Mouse (Mus musculus): Measurements from ENCODE around the gene Ccdc36.

Ccdc36 gene

DNA sequence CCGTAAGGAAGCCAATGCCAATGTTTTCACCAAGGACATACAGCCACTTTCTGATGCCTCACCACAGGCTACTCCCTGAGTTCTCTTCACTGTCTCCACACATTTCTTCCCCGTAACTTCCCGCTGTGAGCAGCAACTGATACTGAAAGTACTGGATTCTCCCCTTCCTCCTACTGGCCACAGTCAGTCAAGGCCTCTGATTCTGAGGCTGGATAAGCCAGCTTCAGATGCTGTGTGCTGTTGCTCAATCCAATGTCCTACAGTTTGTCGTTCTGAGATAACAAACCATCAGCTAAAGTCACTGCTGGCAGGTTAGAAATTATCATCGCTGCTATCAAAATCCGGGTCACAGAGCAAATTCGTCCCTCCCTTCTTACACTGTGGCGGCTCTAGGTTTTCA lies 23.8 kb downstream of the Ccdc36 start:
- ChIA-PET CTCF (interaction anchor here in 2 of 4 experiments (0.9 to 1.5 kb wide), 3 partner anchors 12 to 120 kb away, joined by 4 to 5 read pairs (median 4); partner anchors contain the start of gene 1700102P08Rik (in 1 of the 2)), POLR2A (interaction anchor here (1.0 to 4.5 kb wide), 16 partner anchors 11 to 244 kb away, joined by 3 to 36 read pairs (median 4); partner anchors contain the start of genes 1700102P08Rik (in 3 of the 4), Arih2 (in 1 of the 4) and Ccdc36 (in 1 of the 4))

DNA sequence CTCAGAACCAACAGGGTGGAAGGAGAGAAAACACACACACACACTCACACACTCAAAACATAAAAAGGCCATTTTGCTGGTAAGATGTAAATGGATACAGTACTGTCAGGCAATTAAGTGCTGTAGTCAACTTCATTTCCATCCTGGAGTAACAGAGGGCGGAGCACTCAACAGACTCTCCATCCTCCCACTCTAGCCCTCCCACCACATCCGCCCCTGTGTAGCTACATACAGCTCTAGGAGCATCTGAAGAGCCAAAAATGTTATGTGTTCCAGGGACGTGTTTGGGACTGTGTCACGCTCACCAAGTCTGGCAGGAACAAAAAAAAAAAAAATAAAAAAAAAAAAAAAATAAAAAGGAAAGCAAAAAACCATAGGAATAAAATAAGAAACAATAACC lies 25.2 kb downstream of the Ccdc36 start:
- POLR2A ChIA-PET: interaction anchor here in 3 of 4 experiments (0.6 to 4.5 kb wide), 14 partner anchors 8 to 602 kb away, joined by 3 to 36 read pairs (median 4); partner anchors contain the start of genes 1700102P08Rik (in 3 of the 3) and Ccdc36 (in 1 of the 3)
- CTCF ChIA-PET: interaction anchor here in 3 of 4 experiments (0.7 to 1.6 kb wide), 3 partner anchors 10 to 157 kb away, joined by 3 to 10 read pairs (median 4); no protein-coding TSS in a partner anchor

DNA sequence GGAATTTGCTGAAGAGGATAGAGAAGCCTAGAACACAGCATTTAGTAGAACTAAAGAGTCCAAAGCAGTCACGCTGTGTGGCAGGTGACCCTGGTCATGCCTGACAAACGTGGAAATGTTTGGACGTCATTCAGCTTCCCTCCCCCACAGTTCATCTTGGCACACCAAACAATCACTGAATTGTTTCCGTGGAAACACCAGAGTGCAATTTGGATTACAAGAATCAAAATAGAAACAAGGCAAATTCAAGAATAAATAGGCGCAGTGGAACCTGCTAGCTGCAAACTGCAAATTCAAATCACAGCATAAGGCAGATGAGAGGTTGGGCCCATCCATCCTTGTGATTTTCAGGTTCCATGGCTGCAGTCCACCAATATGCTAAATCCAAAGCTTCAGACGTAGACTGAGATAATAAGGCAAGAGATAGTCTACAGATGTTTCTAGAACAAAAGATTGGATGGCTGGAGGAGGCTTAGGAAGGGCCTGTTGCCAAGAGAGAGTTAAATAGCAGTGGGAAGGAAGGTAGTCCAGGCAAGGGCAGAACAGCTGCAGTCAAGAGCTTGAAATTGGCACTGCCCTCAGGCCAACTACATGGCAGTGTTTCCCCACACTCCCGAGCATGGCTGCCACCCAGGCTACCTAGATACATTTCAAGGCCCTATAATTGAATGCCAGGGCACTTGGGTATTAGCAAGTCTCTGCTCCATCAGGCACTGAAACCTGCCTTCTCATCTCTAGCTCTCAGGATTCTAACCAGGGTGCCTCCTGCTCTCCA lies 26.9 kb downstream of the Ccdc36 start:
- POLR2A ChIA-PET: interaction anchor here in 2 of 4 experiments (1.0 to 4.5 kb wide), 5 partner anchors 8 to 63 kb away, joined by 3 to 36 read pairs (median 4); partner anchors contain the start of genes 1700102P08Rik (in 2 of the 2) and Gpx1 (in 1 of the 2)
- CTCF ChIA-PET: no interaction called here

DNA sequence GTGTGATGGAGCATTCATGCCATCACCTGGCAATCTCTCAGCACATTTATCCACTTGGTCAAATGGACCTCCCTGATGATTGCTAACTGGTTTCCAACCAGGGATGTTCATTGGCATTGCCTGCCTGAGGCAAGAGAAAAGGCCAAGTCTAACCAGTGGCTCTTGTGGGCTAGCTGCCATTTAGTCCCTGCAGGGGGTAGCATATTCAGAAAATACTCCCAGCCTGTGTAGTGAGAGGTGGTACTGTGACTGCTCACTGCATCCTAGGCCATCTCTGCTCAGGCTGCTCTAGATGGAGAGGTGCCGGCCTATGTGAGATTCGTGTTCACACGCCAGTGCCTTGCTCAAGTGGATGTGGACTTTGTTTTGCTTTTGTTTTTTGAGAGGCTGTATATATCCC lies 30.0 kb downstream of the Ccdc36 start:
- ChIA-PET POLR2A (interaction anchor here in 1 of 4 experiments (1.0 to 1.3 kb wide), 4 partner anchors 11 to 120 kb away, joined by 3 to 4 read pairs (median 3); no protein-coding TSS in a partner anchor), CTCF (no interaction called here)

DNA sequence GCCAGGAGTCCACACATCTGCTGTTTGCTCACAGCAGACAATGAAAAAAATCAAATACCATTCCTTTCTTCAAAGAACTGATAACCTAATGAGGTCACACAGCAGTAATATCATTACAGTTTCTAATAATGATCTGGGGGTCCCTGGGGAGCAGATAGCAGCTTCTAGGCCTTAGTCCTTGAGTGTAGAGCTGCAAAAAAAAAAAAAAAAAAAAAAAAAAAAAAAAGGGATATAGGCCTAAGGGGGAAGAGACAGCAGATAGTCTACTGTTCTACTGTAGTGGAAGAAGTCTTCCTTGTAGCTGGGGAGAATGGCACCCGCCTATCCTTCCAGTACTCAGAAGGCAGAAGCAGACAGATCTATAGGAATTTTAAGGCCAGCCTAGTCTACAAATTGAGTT lies 32.9 kb downstream of the Ccdc36 start:
- ChIA-PET POLR2A (interaction anchor here in 2 of 4 experiments (0.6 to 5.7 kb wide), 8 partner anchors 10 to 253 kb away, joined by 3 to 49 read pairs (median 4); partner anchors contain the start of gene Gpx1 (in 1 of the 2)), CTCF (interaction anchor here in 1 of 4 experiments (0.6 kb wide), 1 partner anchor 23 kb away, joined by 5 read pairs; no protein-coding TSS in a partner anchor)

- POLR2A ChIA-PET: interaction anchor here in 3 of 4 experiments (0.6 to 5.7 kb wide), 50 partner anchors 8 to 1975 kb away, joined by 3 to 63 read pairs (median 6); partner anchors contain the start of genes Gpx1 (in 3 of the 3), Dag1 (in 2 of the 3), Qrich1 (in 2 of the 3) and Rhoa (in 2 of the 3)
- CTCF ChIA-PET: no interaction called here
These were observed 34.1 kb downstream of the Ccdc36 start for GRCm38 (mm10) chr9:108394191-108394590.

DNA sequence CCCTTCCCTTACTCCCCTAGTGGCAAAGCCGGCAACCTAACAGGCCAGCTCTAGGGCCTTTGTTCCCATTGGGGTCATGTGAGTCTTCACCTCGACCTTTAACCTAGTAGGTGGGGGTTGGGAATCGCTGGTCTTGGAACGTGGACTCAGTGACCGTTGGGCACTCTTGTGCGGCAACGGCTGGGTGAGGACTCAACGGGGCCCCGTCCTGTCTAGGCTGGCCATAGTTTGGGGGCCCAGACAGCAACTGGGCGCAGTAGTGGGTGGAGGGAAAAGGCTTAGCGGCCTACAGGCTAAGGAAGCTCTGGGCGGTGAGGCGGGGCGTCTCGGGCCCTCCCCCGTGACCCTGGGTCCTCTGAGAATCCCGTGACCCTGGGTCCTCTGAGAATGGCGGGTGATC lies 35.6 kb downstream of the Ccdc36 start, which contains the start of gene 1700102P08Rik:
Gene 1700102P08Rik (plus strand): TSS at position 130 of the 400 bp plus-strand sequence.
- CTCF ChIA-PET: interaction anchor here in 3 of 4 experiments (0.7 to 1.7 kb wide), 11 partner anchors 9 to 649 kb away, joined by 3 to 5 read pairs (median 4); partner anchors contain the start of genes Rhoa (in 1 of the 3), Tcta (in 1 of the 3) and Usp19 (in 1 of the 3)
- POLR2A ChIA-PET: interaction anchor here (0.5 to 5.7 kb wide), 103 partner anchors 9 to 1440 kb away, joined by 3 to 63 read pairs (median 5); partner anchors contain the start of genes Gpx1 (in 3 of the 4), Rhoa (in 3 of the 4), Tcta (in 3 of the 4) and Dag1 (in 2 of the 4)

DNA sequence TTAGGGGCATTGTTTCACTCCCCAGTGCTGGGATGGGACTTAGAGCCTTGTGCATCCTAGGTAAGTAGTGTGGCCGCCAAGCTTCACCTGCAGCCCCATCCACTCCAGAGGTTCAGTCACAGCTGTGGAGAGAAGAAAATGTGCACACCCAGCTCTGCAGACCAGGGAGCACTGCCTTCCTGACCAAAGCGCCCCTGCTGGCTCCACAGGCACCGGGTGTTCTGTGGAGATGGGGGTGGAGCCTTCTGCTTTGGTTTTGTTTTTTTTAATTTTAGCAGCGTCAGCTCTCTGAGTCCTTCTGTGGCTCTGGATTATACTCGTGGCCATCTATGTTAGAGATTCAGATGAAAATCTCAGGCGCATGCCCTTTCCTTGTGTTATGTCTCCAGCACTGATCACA lies 39.1 kb downstream of the Ccdc36 start:
- CTCF ChIA-PET: interaction anchor here in 1 of 4 experiments (1.2 kb wide), 1 partner anchor 21 kb away, joined by 3 read pairs; no protein-coding TSS in a partner anchor
- POLR2A ChIA-PET: interaction anchor here in 3 of 4 experiments (0.5 to 2.5 kb wide), 13 partner anchors 11 to 295 kb away, joined by 3 to 12 read pairs (median 3); partner anchors contain the start of genes Gpx1 (in 2 of the 3), Apeh (in 1 of the 3) and Nicn1 (in 1 of the 3)

DNA sequence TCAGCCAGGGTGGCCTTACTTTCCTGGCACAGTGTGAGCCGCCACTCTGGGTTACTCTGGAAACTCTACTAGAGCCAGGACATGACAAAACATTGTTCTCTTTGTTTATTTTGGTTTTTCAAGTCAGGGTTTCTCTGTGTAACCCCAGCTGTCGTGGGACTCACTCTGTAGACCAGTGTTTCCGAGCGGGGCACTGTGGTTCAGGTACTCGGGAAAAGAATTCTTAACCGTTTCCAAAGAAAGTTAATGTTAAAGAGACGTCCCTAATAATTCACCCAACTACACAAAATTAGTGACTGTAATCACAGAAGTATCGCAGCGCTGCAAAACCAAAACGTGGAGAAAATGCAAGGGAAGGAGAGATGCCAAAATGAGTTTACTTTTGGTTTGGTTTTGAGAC lies 39.7 kb downstream of the Ccdc36 start:
- ChIA-PET POLR2A (interaction anchor here in 3 of 4 experiments (0.5 to 2.5 kb wide), 10 partner anchors 11 to 294 kb away, joined by 3 to 12 read pairs (median 3); partner anchors contain the start of genes Gpx1 (in 2 of the 3), Apeh (in 1 of the 3) and Nicn1 (in 1 of the 3)), CTCF (interaction anchor here in 1 of 4 experiments (1.2 kb wide), 1 partner anchor 22 kb away, joined by 3 read pairs; no protein-coding TSS in a partner anchor)

DNA sequence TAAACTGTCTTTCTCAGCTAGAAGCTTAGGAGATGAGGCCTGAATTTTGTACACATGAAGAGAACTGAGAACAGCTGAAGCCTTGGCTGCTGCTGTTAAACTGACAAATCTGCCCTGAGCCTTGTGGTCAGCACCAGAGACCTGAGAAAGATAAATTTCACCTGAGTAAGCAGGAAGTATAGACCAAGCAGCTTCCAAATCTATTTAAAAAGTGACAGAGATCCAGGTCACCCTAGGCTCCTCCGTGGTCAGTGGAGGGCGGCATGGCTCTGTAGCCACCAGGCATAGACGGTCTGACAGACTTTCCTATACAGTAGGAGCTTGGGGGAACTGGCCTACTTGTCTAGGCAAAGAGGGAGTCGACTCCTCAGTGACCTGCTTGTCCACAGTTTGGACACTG lies 41.5 kb downstream of the Ccdc36 start:
- POLR2A ChIA-PET: interaction anchor here in 2 of 4 experiments (0.6 to 3.2 kb wide), 9 partner anchors 12 to 255 kb away, joined by 3 to 17 read pairs (median 4); partner anchors contain the start of genes Gpx1 (in 2 of the 2) and Dag1 (in 1 of the 2)
- CTCF ChIA-PET: interaction anchor here in 1 of 4 experiments (0.6 kb wide), 1 partner anchor 83 kb away, joined by 3 read pairs; no protein-coding TSS in a partner anchor

GRCm38 (mm10) chr9:108385006-108385405 lies 43.3 kb downstream of the Ccdc36 start:
- ChIA-PET CTCF (no interaction called here), POLR2A (interaction anchor here in 2 of 4 experiments (0.6 to 5.8 kb wide), 10 partner anchors 8 to 79 kb away, joined by 3 to 49 read pairs (median 4); partner anchors contain the start of genes Gpx1 (in 2 of the 2), 1700102P08Rik (in 1 of the 2), Rhoa (in 1 of the 2) and Tcta (in 1 of the 2))

GRCm38 (mm10) chr9:108381382-108381781 lies 46.9 kb downstream of the Ccdc36 start:
- CTCF ChIA-PET: interaction anchor here in 2 of 4 experiments (0.6 to 0.7 kb wide), 3 partner anchors 198 to 411 kb away, joined by 3 read pairs; no protein-coding TSS in a partner anchor
- POLR2A ChIA-PET: interaction anchor here in 3 of 4 experiments (0.7 to 5.8 kb wide), 4 partner anchors 12 to 16 kb away, joined by 3 to 49 read pairs (median 15); partner anchors contain the start of gene 1700102P08Rik (in 2 of the 3)

GRCm38 (mm10) chr9:108379294-108379693 lies 49.0 kb downstream of the Ccdc36 start:
- ChIA-PET POLR2A (interaction anchor here in 2 of 4 experiments (0.8 to 2.6 kb wide), 6 partner anchors 12 to 138 kb away, joined by 3 to 18 read pairs (median 4); partner anchors contain the start of genes 1700102P08Rik (in 2 of the 2) and Gpx1 (in 1 of the 2)), CTCF (no interaction called here)

DNA sequence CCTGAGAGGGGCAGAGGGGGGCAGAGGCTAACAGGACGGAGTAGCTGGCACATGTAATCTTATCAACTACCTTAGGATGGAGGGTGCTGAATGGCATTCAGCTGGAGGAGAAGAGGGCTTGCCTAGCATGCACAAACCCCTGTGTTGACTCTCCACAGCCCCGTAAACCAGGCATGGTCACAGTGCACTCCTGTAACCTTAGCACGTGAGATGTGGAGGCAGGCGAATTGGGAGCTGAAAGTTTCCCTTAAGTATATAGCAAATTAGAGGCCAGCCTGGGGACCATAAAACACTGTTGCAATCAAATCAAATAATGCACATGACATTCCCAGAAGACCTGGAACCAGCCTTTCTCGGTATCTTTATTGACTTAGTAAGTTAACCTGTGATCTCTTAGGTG lies 49.5 kb downstream of the Ccdc36 start:
- ChIA-PET POLR2A (interaction anchor here in 2 of 4 experiments (0.8 to 2.6 kb wide), 7 partner anchors 10 to 139 kb away, joined by 3 to 18 read pairs (median 3); partner anchors contain the start of genes 1700102P08Rik (in 2 of the 2) and Gpx1 (in 1 of the 2)), CTCF (no interaction called here)

DNA sequence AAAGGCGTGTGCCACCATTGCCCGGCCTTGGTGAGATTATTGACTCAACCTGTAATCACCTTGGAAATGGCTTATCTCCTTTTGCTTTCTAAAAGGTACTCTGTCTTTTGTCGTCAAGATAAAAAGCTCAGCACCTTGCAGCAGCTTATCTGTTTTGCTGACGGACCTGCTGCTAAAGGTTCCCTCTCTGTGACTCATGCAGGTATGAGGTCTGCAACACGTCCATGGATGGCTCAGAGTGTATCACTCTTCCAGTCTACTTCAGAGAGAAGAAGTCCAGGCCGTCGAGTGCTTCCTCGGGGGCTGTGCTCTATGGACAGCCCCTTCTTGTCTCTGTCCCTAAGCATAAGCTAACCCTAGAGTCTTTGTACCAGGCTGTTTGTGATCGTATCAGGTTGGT lies 50.0 kb downstream of the Ccdc36 start:
- POLR2A ChIA-PET: interaction anchor here in 2 of 4 experiments (0.8 to 2.6 kb wide), 5 partner anchors 11 to 140 kb away, joined by 3 to 18 read pairs (median 6); partner anchors contain the start of genes 1700102P08Rik (in 2 of the 2) and Gpx1 (in 1 of the 2)
- CTCF ChIA-PET: no interaction called here

Measured in embryonic stem cell, embryonic (primary cell).